9 mouse cellular contexts compared by ENCODE assay signal in genomic region chr4:133609719-133610118, GRCm38 (mm10). TPM values are rescaled to one million over a fixed set of nuclear protein-coding genes. Genes with fewer than 3 reads are reported as not detected.
A peak's percentile ranks its signal among the peaks of the same experiment; 100 is the strongest.
DNase-seq lines count a peak whose midpoint lies in the region; ATAC-seq and TF ChIP-seq lines count a peak whose summit lies in the region.
"Had no signal": no experiment of that assay in that cellular context is flagged by ENCODE, and none has a peak within 500 bp of the region (broad histone marks: within the 10 kb centered on the region; RNA-seq: fewer than 3 reads in every experiment).

No protein-coding gene starts in this region.

- WGBS in bone marrow, adult 2 months = 12% methylated on average over 6 of the region's 6 CpGs
- 18% methylated on average over 6 of the region's 6 CpGs for WGBS in lung, embryonic 14.5 days

- H3K4me3 ChIP-seq in E14TG2a.4 (replicated peaks; ENCODE audit: low read length) = no peak overlapping the region
- no peak overlapping the region for H3K4me3 ChIP-seq in bone marrow, adult 2 months (replicated peaks; ENCODE audit: control insufficient read depth, low read depth, low read length)
- H3K4me3 ChIP-seq in lung, embryonic 14.5 days (ENCODE audit: low read depth, low read length) = no peak overlapping the region
- H3K4me3 ChIP-seq: heart, embryonic 13.5 days had no signal

- ATAC-seq in erythroblast, adult 5-6 weeks (replicated peaks; ENCODE audit: low FRiP score, poor library complexity, severe bottlenecking) = peak; percentile 79
- ATAC-seq in lung, embryonic 14.5 days (ENCODE audit: insufficient read depth) = peak; percentile 73; the same call in 1 of the 2 replicates

- no peak overlapping the region for H3K27ac ChIP-seq in bone marrow, adult 2 months (ENCODE audit: control insufficient read depth, insufficient read depth, low read depth, low read length, poor library complexity)
- H3K27ac ChIP-seq in lung, embryonic 14.5 days (ENCODE audit: low read depth) = no peak overlapping the region
- H3K27ac ChIP-seq: heart, embryonic 13.5 days had no signal

- no peaks in the 10 kb centered on the region for H3K9me3 ChIP-seq in E14TG2a.4 (ENCODE audit: low read length)
- peaks cover 6% of the 10 kb centered on the region; the same call in 1 of the 2 replicates for H3K9me3 ChIP-seq in lung, embryonic 14.5 days (ENCODE audit: low read depth, low read length)

- no peak for TF ChIP-seq POLR2A in bone marrow, adult 2 months (IDR thresholded peaks at IDR 0.05; ENCODE audit: borderline replicate concordance, control insufficient read depth, low read depth, low read length)

- intact Hi-C loops in heart, postnatal 25 days (cut with DNase I) = no loop called here

- H3K27me3 ChIP-seq in E14TG2a.4 (ENCODE audit: insufficient read depth, low read length) = no peaks in the 10 kb centered on the region
- no peaks in the 10 kb centered on the region for H3K27me3 ChIP-seq in lung, embryonic 14.5 days (ENCODE audit: insufficient read depth, low read length)
- H3K27me3 ChIP-seq: heart, embryonic 13.5 days had no signal

- no peak overlapping the region for H3K9ac ChIP-seq in lung, embryonic 14.5 days
- H3K9ac ChIP-seq: heart, embryonic 13.5 days had no signal

- TF ChIP-seq CTCF in E14TG2a.4 (conservative IDR thresholded peaks at IDR 0.05; ENCODE audit: low read length) = peak; percentile 79
- peak; percentile 97 for TF ChIP-seq CTCF in bone marrow, adult 2 months (IDR thresholded peaks at IDR 0.05; ENCODE audit: control insufficient read depth, insufficient read depth, low read length)
- peak; percentile 94 for TF ChIP-seq CTCF in lung, embryonic 14.5 days (IDR thresholded peaks at IDR 0.05; ENCODE audit: low read depth)

- peaks cover 95% of the 10 kb centered on the region for H3K36me3 ChIP-seq in E14TG2a.4 (ENCODE audit: insufficient read depth, low read length)
- H3K36me3 ChIP-seq in lung, embryonic 14.5 days (ENCODE audit: insufficient read depth) = peaks cover 59% of the 10 kb centered on the region

- H3K4me1 ChIP-seq in E14TG2a.4 (replicated peaks; ENCODE audit: low read depth, low read length) = peaks cover 89% of the 10 kb centered on the region
- H3K4me1 ChIP-seq in bone marrow, adult 2 months (ENCODE audit: control insufficient read depth, insufficient read depth, low read length) = no peaks in the 10 kb centered on the region; the same call in 1 of the 2 replicates
- H3K4me1 ChIP-seq in lung, embryonic 14.5 days (ENCODE audit: insufficient read depth) = no peaks in the 10 kb centered on the region
- H3K4me1 ChIP-seq: heart, embryonic 13.5 days had no signal

- peak; percentile 48 for DNase-seq in heart, postnatal 25 days (ENCODE audit: low spot score)
- DNase-seq in layer of hippocampus, adult 11-12 months (ENCODE audit: low spot score) = peak; percentile 75
- peak; percentile 88 for DNase-seq in lung, embryonic 14.5 days
- peak; percentile 49 for DNase-seq in retina, postnatal 7 days (ENCODE audit: low read depth, low spot score)
- peak; percentile 78 to 80 for DNase-seq in thymus, postnatal 36 days

- no peak overlapping the region for H3K4me2 ChIP-seq in lung, embryonic 14.5 days
- H3K4me2 ChIP-seq: heart, embryonic 13.5 days had no signal

RNA-seq across cellular contexts. Expression of gene Sfn, which starts 7.8 kb away (rescaled TPM):
- 10.3 and 19.0 TPM in 2 replicates for polyA plus RNA-seq in bone marrow, adult 2 months (2011; ENCODE audit: insufficient read depth, insufficient read length, low replicate concordance, missing spikeins)
- 0.84 TPM in 1 of 2 replicates, not detected in the other for total RNA-seq in erythroblast, adult 5-6 weeks (2015; ENCODE audit: low replicate concordance)
- 0.28 and 1.5 TPM in 2 replicates for total RNA-seq in erythroblast, adult 5-6 weeks (2017; ENCODE audit: low replicate concordance)
- 1 to 10 TPM; 1.5 TPM for total RNA-seq in heart, postnatal 25 days (2021)
- 10.4 and 10.6 TPM in 2 replicates for polyA plus RNA-seq in lung, embryonic 14.5 days (2014; fragmentation: Nextera tagmentation; extraction: Ambion mirVana)

RNA-seq across cellular contexts. Expression of gene Gpn2, which starts 25.6 kb away (rescaled TPM):
- 10.5 and 15.9 TPM in 2 replicates for polyA plus RNA-seq in bone marrow, adult 2 months (2011; ENCODE audit: insufficient read depth, insufficient read length, low replicate concordance, missing spikeins)
- 1.7 and 3.1 TPM in 2 replicates for total RNA-seq in erythroblast, adult 5-6 weeks (2015; ENCODE audit: low replicate concordance)
- 1.3 and 11.2 TPM in 2 replicates for total RNA-seq in erythroblast, adult 5-6 weeks (2017; ENCODE audit: low replicate concordance)
- 1 to 10 TPM; 6.4 to 6.8 TPM for total RNA-seq in heart, postnatal 25 days (2021)
- 21.1 and 23.7 TPM in 2 replicates for polyA plus RNA-seq in lung, embryonic 14.5 days (2014; fragmentation: Nextera tagmentation; extraction: Ambion mirVana)

RNA-seq across cellular contexts. Expression of gene Gpatch3, which starts 35.2 kb away (rescaled TPM):
- polyA plus RNA-seq in bone marrow, adult 2 months (2011; ENCODE audit: insufficient read depth, insufficient read length, low replicate concordance, missing spikeins) = 3.8 and 12.2 TPM in 2 replicates
- 0.84 TPM in 1 of 2 replicates, not detected in the other for total RNA-seq in erythroblast, adult 5-6 weeks (2015; ENCODE audit: low replicate concordance)
- 9.7 and 26.5 TPM in 2 replicates for total RNA-seq in erythroblast, adult 5-6 weeks (2017; ENCODE audit: low replicate concordance)
- total RNA-seq in heart, postnatal 25 days (2021) = 1 to 10 TPM; 4.7 to 5.3 TPM
- 8.0 and 8.7 TPM in 2 replicates for polyA plus RNA-seq in lung, embryonic 14.5 days (2014; fragmentation: Nextera tagmentation; extraction: Ambion mirVana)

RNA-seq across cellular contexts. Expression of gene Zdhhc18, which starts 40.2 kb away (rescaled TPM):
- 23.6 and 39.6 TPM in 2 replicates for polyA plus RNA-seq in bone marrow, adult 2 months (2011; ENCODE audit: insufficient read depth, insufficient read length, low replicate concordance, missing spikeins)
- 4.4 and 8.8 TPM in 2 replicates for total RNA-seq in erythroblast, adult 5-6 weeks (2015; ENCODE audit: low replicate concordance)
- 3.8 and 8.8 TPM in 2 replicates for total RNA-seq in erythroblast, adult 5-6 weeks (2017; ENCODE audit: low replicate concordance)
- 10 to 100 TPM; 18.7 to 20.1 TPM for total RNA-seq in heart, postnatal 25 days (2021)
- 5.5 and 9.9 TPM in 2 replicates for polyA plus RNA-seq in lung, embryonic 14.5 days (2014; fragmentation: Nextera tagmentation; extraction: Ambion mirVana)

RNA-seq across cellular contexts. Expression of gene Nr0b2, which starts 56.5 kb away (rescaled TPM):
- not detected in 2 replicates for polyA plus RNA-seq in bone marrow, adult 2 months (2011; ENCODE audit: insufficient read depth, insufficient read length, low replicate concordance, missing spikeins)
- total RNA-seq in erythroblast, adult 5-6 weeks (2015; ENCODE audit: low replicate concordance) = not detected in 2 replicates
- not detected in 2 replicates for total RNA-seq in erythroblast, adult 5-6 weeks (2017; ENCODE audit: low replicate concordance)
- total RNA-seq in heart, postnatal 25 days (2021) = 10 to 100 TPM; 18.1 to 20.0 TPM
- 0.39 TPM in 1 of 2 replicates, not detected in the other for polyA plus RNA-seq in lung, embryonic 14.5 days (2014; fragmentation: Nextera tagmentation; extraction: Ambion mirVana)
